Mouse (Mus musculus): ENCODE measurements at regions not wholly inside any gene's neighbourhood (a gene's known extent, or its start where the extent isn't known, plus 50 kb on each side); places are given as distances from the start of the nearest gene placed in this dataset.

- H3K79me2 ChIP-seq (ENCODE audit: control insufficient read depth, insufficient read depth, low read length, poor library complexity) = 0 out of 2 replicates have a peak, but pooled peaks cover 2% of the 10 kb centered on the region
- H3K4me3 ChIP-seq (ENCODE audit: control insufficient read depth in 1 of 2, insufficient read depth in 1 of 2, low read depth in 2 of 2, low read length in 2 of 2) = no peak overlapping the region
- H3K9me3 ChIP-seq (replicated peaks; ENCODE audit: insufficient read depth, low read length) = no peaks in the 10 kb centered on the region
- no peak overlapping the region for H3K27ac ChIP-seq (ENCODE audit: control insufficient read depth, low read depth, low read length)
- no peak for DNase-seq (ENCODE audit: low read depth, low spot score)
- H3K4me1 ChIP-seq (ENCODE audit: control insufficient read depth in 1 of 2, insufficient read depth in 2 of 2, low read length in 2 of 2) = peaks cover 0 to 6% of the 10 kb centered on the region in 2 experiments; a peak in 1 of 4 replicates
- TF ChIP-seq CHD1 (IDR thresholded peaks at IDR 0.05; ENCODE audit: low read depth, low read length) = no peak
- TF ChIP-seq E2F4 (IDR thresholded peaks at IDR 0.05; ENCODE audit: borderline replicate concordance, low read depth, low read length) = no peak
- no peak for TF ChIP-seq ZC3H11A (IDR thresholded peaks at IDR 0.05; ENCODE audit: low read depth, low read length)
- TF ChIP-seq POLR2AphosphoS2 (IDR thresholded peaks at IDR 0.05; ENCODE audit: low read length) = no peak
- no peaks in the 10 kb centered on the region for H3K27me3 ChIP-seq (ENCODE audit: control insufficient read depth in 1 of 2, insufficient read depth in 2 of 2, low read length in 2 of 2)
- H3K9ac ChIP-seq (ENCODE audit: control insufficient read depth, low read depth, low read length, poor library complexity, severe bottlenecking) = no peak overlapping the region
- no peaks in the 10 kb centered on the region for H3K36me3 ChIP-seq (ENCODE audit: control insufficient read depth in 1 of 2, insufficient read depth in 2 of 2, low read length in 2 of 2)
Observed at GRCm38 (mm10) chr13:107795516-107795915, 248.7 kb upstream of the Smim15 start.

GRCm38 (mm10) chr13:107791770-107792169, 252.5 kb upstream of the Smim15 start:
- no peaks in the 10 kb centered on the region for H3K27me3 ChIP-seq (ENCODE audit: control insufficient read depth in 1 of 2, insufficient read depth in 2 of 2, low read length in 2 of 2)
- no peak overlapping the region for H3K9ac ChIP-seq (ENCODE audit: control insufficient read depth, low read depth, low read length, poor library complexity, severe bottlenecking)
- H3K27ac ChIP-seq (ENCODE audit: control insufficient read depth, low read depth, low read length) = no peak overlapping the region
- no peaks in the 10 kb centered on the region; a peak in 1 of 4 replicates for H3K36me3 ChIP-seq (ENCODE audit: control insufficient read depth in 1 of 2, insufficient read depth in 2 of 2, low read length in 2 of 2)
- peaks cover 0 to 6% of the 10 kb centered on the region in 2 experiments; a peak in 1 of 4 replicates for H3K4me1 ChIP-seq (ENCODE audit: control insufficient read depth in 1 of 2, insufficient read depth in 2 of 2, low read length in 2 of 2)
- DNase-seq (ENCODE audit: low read depth, low spot score) = no peak
- TF ChIP-seq ELF1 (IDR thresholded peaks at IDR 0.05; ENCODE audit: low read depth, low read length) = no peak
- TF ChIP-seq GATA1 (IDR thresholded peaks at IDR 0.05; ENCODE audit: low read depth, low read length) = no peak
- no peak for TF ChIP-seq ZNF384 (IDR thresholded peaks at IDR 0.05; ENCODE audit: low read depth, low read length)
- TF ChIP-seq TCF12 (IDR thresholded peaks at IDR 0.05; ENCODE audit: low read depth, low read length) = no peak
- TF ChIP-seq CHD2 (IDR thresholded peaks at IDR 0.05; ENCODE audit: low read length) = no peak
- TF ChIP-seq POLR2AphosphoS5 (IDR thresholded peaks at IDR 0.05; ENCODE audit: borderline replicate concordance, low read depth, low read length) = no peak
- no peak for TF ChIP-seq USF1 (IDR thresholded peaks at IDR 0.05; ENCODE audit: low read depth, low read length)
- TF ChIP-seq TBP (IDR thresholded peaks at IDR 0.05; ENCODE audit: low read depth, low read length) = no peak
- TF ChIP-seq ZMIZ1 (IDR thresholded peaks at IDR 0.05; ENCODE audit: low read depth, low read length) = no peak
- TF ChIP-seq SMC3 (IDR thresholded peaks at IDR 0.05; ENCODE audit: low read depth, low read length) = no peak
- TF ChIP-seq ZC3H11A (IDR thresholded peaks at IDR 0.05; ENCODE audit: low read depth, low read length) = no peak
- no peak for TF ChIP-seq E2F4 (IDR thresholded peaks at IDR 0.05; ENCODE audit: borderline replicate concordance, low read depth, low read length)
- no peak for TF ChIP-seq USF2 (IDR thresholded peaks at IDR 0.05; ENCODE audit: borderline replicate concordance in 1 of 2, insufficient read depth in 1 of 2, low read depth in 1 of 2, low read length in 2 of 2)
- no peak for TF ChIP-seq ETS1 (IDR thresholded peaks at IDR 0.05; ENCODE audit: low read depth, low read length)
- TF ChIP-seq MXI1 (IDR thresholded peaks at IDR 0.05; ENCODE audit: low read depth, low read length) = no peak
- no peaks in the 10 kb centered on the region for H3K9me3 ChIP-seq (replicated peaks; ENCODE audit: insufficient read depth, low read length)
- H3K79me2 ChIP-seq (ENCODE audit: control insufficient read depth, insufficient read depth, low read length, poor library complexity) = peaks cover 2% of the 10 kb centered on the region; the same call in 1 of the 2 replicates
- H3K4me3 ChIP-seq (ENCODE audit: control insufficient read depth in 1 of 2, insufficient read depth in 1 of 2, low read depth in 2 of 2, low read length in 2 of 2) = no peak overlapping the region
